Mouse (Mus musculus): ENCODE data around the gene Phf23.

- TF ChIP-seq POLR2A (IDR thresholded peaks at IDR 0.05; ENCODE audit: borderline replicate concordance, low read depth, low read length) (no peak), CTCF (IDR thresholded peaks at IDR 0.05; ENCODE audit: low read depth, low read length) (no peak)
These were observed 31.1 kb downstream of the Phf23 start for GRCm38 (mm10) chr11:70026689-70027088.

Data from bone marrow macrophage, adult 2 months (primary cell).